Mouse (Mus musculus) neural tube, embryonic 15.5 days (tissue): Measurements from ENCODE around the gene Htr5b. TPM values are rescaled to one million over a fixed set of nuclear protein-coding genes. Genes with fewer than 3 reads are reported as not detected.

Source experiments
- ATAC-seq: fragments of 200-750 bp; cut with Nextera tagmentation; 2 replicates; pipeline ENCODE4 v1.8.0; 2017; ENCODE audit warnings: mild to moderate bottlenecking, moderate TSS enrichment, moderate library complexity; ENCODE audit not compliant: low FRiP score
- H3K27ac ChIP-seq: fragments of 300-500 bp; sonication (generic); replicated peaks from 2 replicates; pipeline ENCODE4 v1.5.1; 2015; ENCODE audit warnings: mild to moderate bottlenecking, inconsistent platforms
- H3K27me3 ChIP-seq: fragments of 300-500 bp; sonication (generic); replicated peaks from 2 replicates; pipeline ENCODE4 v1.6.1; 2015; ENCODE audit warnings: inconsistent platforms
- H3K36me3 ChIP-seq: fragments of 300-500 bp; sonication (generic); 2 replicates; pipeline ENCODE4 v1.6.1; 2015; ENCODE audit warnings: inconsistent platforms
- H3K4me1 ChIP-seq: fragments of 300-500 bp; sonication (generic); 2 replicates; pipeline ENCODE4 v1.6.1; 2015; ENCODE audit warnings: inconsistent platforms
- H3K4me2 ChIP-seq: fragments of 300-500 bp; sonication (generic); 2 replicates; pipeline ENCODE4 v1.6.1; 2015; ENCODE audit warnings: inconsistent platforms, mild to moderate bottlenecking, moderate library complexity
- H3K4me3 ChIP-seq: fragments of 300-500 bp; sonication (generic); replicated peaks from 2 replicates; pipeline ENCODE4 v1.5.1; 2015; ENCODE audit warnings: mild to moderate bottlenecking, inconsistent platforms
- H3K9ac ChIP-seq: fragments of 300-500 bp; sonication (generic); replicated peaks from 2 replicates; pipeline ENCODE4 v1.6.1; 2015; ENCODE audit warnings: mild to moderate bottlenecking, inconsistent platforms
- H3K9me3 ChIP-seq: fragments of 300-500 bp; sonication (generic); replicated peaks from 2 replicates; pipeline ENCODE4 v1.6.1; 2016; ENCODE audit warnings: inconsistent platforms
- WGBS: fragments of 180-500 bp; shearing (Covaris S2); methylation state at CpG from one replicate; pipeline ENCODE4 v1.1.7; 2015; ENCODE audit warnings: mixed read lengths; 5-methylcytosine and 5-hydroxymethylcytosine counted together
- polyA plus RNA-seq: library from polyadenylated mRNA; unstranded; fragments of >200 nt; fragmentation: Nextera tagmentation; extraction: Ambion mirVana; gene quantifications from 2 replicates; pipeline ENCODE4 v1.2.1, GENCODE M21; 2015

The Htr5b gene
- 1.1 and 1.4 TPM in 2 replicates for polyA plus RNA-seq

- no peaks in the 10 kb centered on the region for H3K36me3 ChIP-seq
- ATAC-seq, result peak; percentile 88
- H3K27ac ChIP-seq, result no peak within 1 kb of the TSS
- peak within 1 kb of the TSS; percentile 30; the same call in 1 of the 2 replicates for H3K9ac ChIP-seq
- H3K4me3 ChIP-seq, result peak within 1 kb of the TSS; percentile 39
- WGBS, result 6% methylated on average over 11 of the region's 11 CpGs
- H3K27me3 ChIP-seq, result peaks cover 35% of the 10 kb centered on the region
- no peaks in the 10 kb centered on the region for H3K9me3 ChIP-seq
- peak within 1 kb of the TSS; percentile 73 for H3K4me2 ChIP-seq
- H3K4me1 ChIP-seq, result peaks cover 16% of the 10 kb centered on the region
Observed at GRCm38 (mm10) chr1:121528399-121528720, at the start of gene Htr5b. Htr5b (minus strand) TSS chr1:121528465.

DNA sequence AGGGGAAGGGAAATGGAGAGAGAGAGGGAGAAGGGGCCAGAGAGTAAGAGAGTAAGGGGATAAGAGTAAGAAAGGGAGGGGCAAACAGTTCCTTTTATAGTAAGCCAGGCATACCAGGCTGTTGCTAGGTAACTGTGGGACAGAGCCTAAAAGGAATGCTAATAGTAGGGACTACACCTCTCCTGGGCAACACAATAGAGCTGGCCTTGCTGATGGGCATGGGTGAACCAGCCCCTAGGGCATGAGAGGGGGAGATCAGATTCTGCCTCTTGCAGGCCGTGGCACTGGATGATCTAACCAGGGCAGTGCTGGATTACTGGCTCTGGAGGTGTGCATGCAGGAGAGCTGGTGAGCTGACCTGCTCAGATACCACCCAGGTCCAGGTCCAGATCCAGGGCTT, 49.2 kb upstream of the Htr5b start:
- WGBS, result 25% methylated on average over 1 of the region's 1 CpGs
- Histone ChIP-seq H3K36me3 (no peaks in the 10 kb centered on the region), H3K4me3 (no peak overlapping the region), H3K4me2 (no peak overlapping the region), H3K27ac (no peak overlapping the region), H3K9me3 (no peaks in the 10 kb centered on the region), H3K4me1 (no peaks in the 10 kb centered on the region), H3K27me3 (no peaks in the 10 kb centered on the region), H3K9ac (no peak overlapping the region)
- no peak for ATAC-seq

DNA sequence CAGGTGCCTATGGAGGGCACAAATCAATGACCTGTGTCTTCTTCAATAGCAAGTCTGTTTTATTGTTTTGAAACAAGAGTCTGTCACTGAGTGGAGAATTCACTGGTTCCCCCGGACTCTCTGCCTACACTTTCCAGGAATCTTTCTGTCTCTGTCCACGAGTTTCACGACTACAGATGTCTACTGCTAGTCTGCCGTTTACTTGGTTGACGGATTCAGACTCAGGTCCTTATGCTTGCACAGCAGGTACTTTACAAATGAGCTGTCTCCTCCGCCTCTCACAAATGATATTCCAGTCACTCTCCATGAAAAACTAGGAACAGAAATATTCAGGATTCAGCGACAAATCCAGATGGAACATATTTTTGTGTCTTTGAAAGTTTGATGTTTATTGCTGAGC, 42.3 kb upstream of the Htr5b start:
- H3K9ac ChIP-seq, result no peak overlapping the region
- no peak overlapping the region for H3K4me3 ChIP-seq
- no peak overlapping the region for H3K4me2 ChIP-seq
- H3K27me3 ChIP-seq, result 0 out of 2 replicates have a peak, but pooled peaks cover 3% of the 10 kb centered on the region
- H3K4me1 ChIP-seq, result peaks cover 9% of the 10 kb centered on the region
- ATAC-seq, result no peak
- H3K36me3 ChIP-seq, result no peaks in the 10 kb centered on the region
- H3K27ac ChIP-seq, result no peak overlapping the region
- no peaks in the 10 kb centered on the region for H3K9me3 ChIP-seq
- 84% methylated on average over 7 of the region's 7 CpGs for WGBS

- peak; percentile 98 for ATAC-seq
- H3K4me1 ChIP-seq, result peaks cover 9% of the 10 kb centered on the region
Observed at GRCm38 (mm10) chr1:121567521-121568489, 39.5 kb upstream of the Htr5b start, which contains the start of gene Ddx18. Ddx18 (minus strand) TSS chr1:121567989.

GRCm38 (mm10) chr1:121557861-121558260, 29.6 kb upstream of the Htr5b start:
- Histone ChIP-seq H3K4me3 (no peak overlapping the region), H3K36me3 (peaks cover 91% of the 10 kb centered on the region), H3K27ac (no peak overlapping the region), H3K4me2 (no peak overlapping the region), H3K27me3 (no peaks in the 10 kb centered on the region), H3K9me3 (no peaks in the 10 kb centered on the region), H3K9ac (no peak overlapping the region), H3K4me1 (no peaks in the 10 kb centered on the region)
- WGBS, result 93% methylated on average over 5 of the region's 5 CpGs
- no peak for ATAC-seq

More at GRCm38 (mm10) chr1:121567521-121568489, 39.5 kb upstream of the Htr5b start, which contains the start of gene Ddx18:
- Histone ChIP-seq H3K9ac (peak within 1 kb of the TSS; percentile 67), H3K27ac (peak within 1 kb of the TSS; percentile 77), H3K4me3 (peak within 1 kb of the TSS; percentile 85), H3K4me2 (peak within 1 kb of the TSS; percentile 74), H3K36me3 (peaks cover 20% of the 10 kb centered on the region), H3K9me3 (no peaks in the 10 kb centered on the region), H3K27me3 (0 out of 2 replicates have a peak, but pooled peaks cover 3% of the 10 kb centered on the region)
- 7% methylated on average over 53 of the region's 53 CpGs for WGBS

DNA sequence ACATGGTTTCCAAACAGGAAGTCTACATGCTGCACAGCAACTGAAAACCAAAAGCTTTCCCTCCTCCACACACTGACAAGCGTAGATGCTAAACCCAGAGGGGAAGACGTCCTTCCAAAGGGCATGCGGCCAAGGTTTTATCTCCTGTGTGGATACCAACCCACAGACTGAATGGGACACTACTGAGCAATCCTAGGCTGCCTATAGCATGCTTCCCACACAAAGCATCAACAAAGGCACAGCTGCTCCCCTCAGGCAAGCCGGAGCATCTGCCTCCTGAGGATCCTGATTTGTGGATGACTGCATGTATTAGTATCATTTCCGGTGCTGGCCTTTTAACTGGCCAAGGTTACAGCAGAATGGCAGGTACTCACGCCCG, 23.2 kb upstream of the Htr5b start:
- no peak overlapping the region for H3K4me3 ChIP-seq
- 60% methylated on average over 7 of the region's 7 CpGs for WGBS
- peaks cover 58% of the 10 kb centered on the region for H3K36me3 ChIP-seq
- no peak overlapping the region for H3K4me2 ChIP-seq
- H3K4me1 ChIP-seq, result no peaks in the 10 kb centered on the region
- no peak overlapping the region for H3K9ac ChIP-seq
- H3K27ac ChIP-seq, result no peak overlapping the region
- ATAC-seq, result no peak
- no peaks in the 10 kb centered on the region for H3K9me3 ChIP-seq
- no peaks in the 10 kb centered on the region for H3K27me3 ChIP-seq

DNA sequence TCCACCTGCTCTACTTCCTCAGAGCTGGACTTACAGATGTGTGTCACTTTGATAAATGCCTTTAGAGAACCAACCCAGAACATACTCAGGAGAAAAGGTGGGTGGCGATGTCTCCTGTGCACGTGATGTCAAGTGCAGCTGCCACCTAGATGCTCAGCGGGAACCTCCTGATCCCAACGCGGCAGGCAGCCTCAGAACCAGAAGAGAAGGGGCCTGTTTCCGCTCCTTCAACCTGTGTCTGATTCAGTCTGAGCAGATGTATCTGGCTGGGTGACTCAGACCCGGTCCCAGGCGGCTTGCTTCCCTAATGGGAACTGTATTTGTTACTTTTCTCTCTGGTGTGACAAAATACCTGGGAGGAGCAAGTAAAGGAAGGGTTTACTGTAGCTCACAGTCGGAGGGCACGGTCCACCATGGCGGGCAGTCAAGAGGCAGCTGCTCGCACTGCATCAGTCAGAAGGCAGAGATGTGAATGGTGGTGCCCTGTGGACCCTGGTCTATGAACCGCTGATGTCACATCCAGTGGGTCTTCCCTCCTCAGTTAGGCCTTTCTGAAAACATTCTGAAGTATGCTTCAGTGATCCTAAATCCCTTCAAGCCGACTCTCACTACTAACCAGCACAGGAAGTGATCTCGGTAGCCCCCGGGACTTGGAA, 22.7 kb upstream of the Htr5b start:
- Histone ChIP-seq H3K4me2 (no peak overlapping the region), H3K27ac (no peak overlapping the region), H3K4me1 (no peaks in the 10 kb centered on the region), H3K36me3 (peaks cover 54% of the 10 kb centered on the region), H3K4me3 (no peak overlapping the region), H3K9ac (no peak overlapping the region), H3K27me3 (no peaks in the 10 kb centered on the region), H3K9me3 (no peaks in the 10 kb centered on the region)
- no peak for ATAC-seq
- 87% methylated on average over 16 of the region's 16 CpGs for WGBS

DNA sequence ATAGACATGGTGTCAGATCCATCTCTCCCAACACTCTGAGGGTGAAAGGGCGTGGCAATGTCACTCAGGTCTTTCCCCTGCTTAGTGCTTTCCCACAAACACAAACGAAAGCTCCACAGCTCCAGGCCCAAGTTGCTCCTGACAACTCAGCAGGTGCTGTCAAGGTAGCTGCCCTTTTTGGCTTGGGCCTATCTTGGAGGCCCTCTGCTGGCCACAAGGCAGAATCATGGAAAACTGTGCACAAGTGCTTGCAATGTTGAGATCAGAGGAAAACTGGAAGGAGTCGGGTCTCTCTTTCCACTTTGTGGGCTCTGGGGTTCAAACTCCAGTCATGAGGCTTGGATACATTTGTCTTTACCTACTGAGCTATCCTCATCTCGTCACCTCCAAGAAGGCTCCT, 21.2 kb upstream of the Htr5b start:
- H3K4me1 ChIP-seq, result no peaks in the 10 kb centered on the region
- 72% methylated on average over 4 of the region's 4 CpGs for WGBS
- H3K27ac ChIP-seq, result no peak overlapping the region
- H3K27me3 ChIP-seq, result no peaks in the 10 kb centered on the region
- no peak overlapping the region for H3K4me3 ChIP-seq
- H3K9ac ChIP-seq, result no peak overlapping the region
- no peak overlapping the region for H3K4me2 ChIP-seq
- peaks cover 39% of the 10 kb centered on the region for H3K36me3 ChIP-seq
- no peak for ATAC-seq
- H3K9me3 ChIP-seq, result no peaks in the 10 kb centered on the region

DNA sequence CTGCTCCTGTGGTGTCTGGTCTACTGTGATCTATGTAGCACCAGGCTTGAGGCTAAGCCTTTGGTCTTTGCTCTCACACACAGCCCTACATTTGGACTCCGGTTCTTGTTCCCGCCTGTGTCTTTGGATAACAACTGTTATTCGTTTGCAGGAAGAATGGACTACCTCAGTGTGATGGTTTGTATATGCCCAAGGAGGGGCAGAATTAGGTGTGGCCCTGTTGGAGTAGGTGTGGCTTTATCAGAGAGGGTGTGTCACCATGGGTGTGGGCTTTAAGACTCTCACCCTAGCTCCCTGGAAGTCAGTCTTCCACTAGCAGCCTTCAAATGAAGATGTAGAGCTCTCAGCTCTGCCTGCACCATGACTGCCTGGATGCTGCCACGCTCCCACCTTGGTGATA, 20.4 kb upstream of the Htr5b start:
- no peak overlapping the region for H3K4me3 ChIP-seq
- 94% methylated on average over 4 of the region's 4 CpGs for WGBS
- H3K4me1 ChIP-seq, result no peaks in the 10 kb centered on the region
- H3K27ac ChIP-seq, result no peak overlapping the region
- ATAC-seq, result no peak
- no peaks in the 10 kb centered on the region for H3K9me3 ChIP-seq
- peaks cover 34% of the 10 kb centered on the region for H3K36me3 ChIP-seq
- no peak overlapping the region for H3K9ac ChIP-seq
- H3K4me2 ChIP-seq, result no peak overlapping the region
- H3K27me3 ChIP-seq, result no peaks in the 10 kb centered on the region

DNA sequence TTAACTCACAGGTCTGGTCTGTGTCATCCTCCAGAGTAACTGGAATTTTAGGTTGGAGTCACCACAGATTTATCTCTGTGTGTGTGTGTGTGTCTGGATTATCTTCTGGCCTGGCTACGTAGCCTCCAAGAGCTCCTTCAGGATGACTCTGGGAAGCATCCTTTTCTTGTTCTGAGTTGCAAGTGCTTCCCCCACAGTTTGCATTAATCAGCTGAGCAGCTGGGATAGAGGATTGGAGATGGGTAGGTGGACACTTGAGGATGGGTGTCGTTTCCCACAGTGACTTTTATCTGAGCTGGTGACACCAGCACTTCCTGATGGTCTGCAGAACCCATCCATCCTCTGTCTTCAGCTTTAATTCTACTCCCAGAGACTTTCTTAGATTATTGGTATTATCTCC, 18.6 kb upstream of the Htr5b start:
- H3K9ac ChIP-seq, result no peak overlapping the region
- H3K4me3 ChIP-seq, result no peak overlapping the region
- WGBS, result 84% methylated on average over 2 of the region's 2 CpGs
- peaks cover 21% of the 10 kb centered on the region; the same call in 1 of the 2 replicates for H3K36me3 ChIP-seq
- no peak overlapping the region for H3K4me2 ChIP-seq
- H3K9me3 ChIP-seq, result no peaks in the 10 kb centered on the region
- no peaks in the 10 kb centered on the region for H3K4me1 ChIP-seq
- H3K27ac ChIP-seq, result no peak overlapping the region
- no peak for ATAC-seq
- no peaks in the 10 kb centered on the region for H3K27me3 ChIP-seq

DNA sequence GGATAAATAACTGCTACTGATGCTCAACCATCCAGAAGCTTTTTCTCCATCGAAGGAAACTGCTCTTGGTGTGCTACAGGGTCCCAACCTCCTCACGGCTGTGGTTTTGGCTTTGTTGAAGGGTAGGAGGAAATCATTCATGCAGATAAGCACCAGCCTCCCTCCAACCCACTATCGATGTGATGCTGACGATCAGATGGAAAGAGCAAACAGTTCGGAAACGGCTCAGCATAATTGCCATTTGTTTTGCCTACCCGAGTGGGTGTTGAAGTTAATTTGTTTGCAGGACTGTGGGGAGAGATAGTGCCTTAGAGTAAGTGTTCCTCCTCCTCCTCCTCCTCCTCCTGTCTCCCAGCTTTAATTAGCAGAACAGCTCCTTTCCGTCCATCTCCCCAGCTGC, 12.1 kb upstream of the Htr5b start:
- WGBS, result 76% methylated on average over 8 of the region's 8 CpGs

GRCm38 (mm10) chr1:121531439-121531838, 3.2 kb upstream of the Htr5b start:
- H3K27ac ChIP-seq, result no peak overlapping the region
- WGBS, result 71% methylated on average over 7 of the region's 7 CpGs
- peaks cover 31% of the 10 kb centered on the region for H3K27me3 ChIP-seq
- H3K9me3 ChIP-seq, result no peaks in the 10 kb centered on the region
- H3K36me3 ChIP-seq, result no peaks in the 10 kb centered on the region
- no peak overlapping the region for H3K9ac ChIP-seq
- H3K4me1 ChIP-seq, result peaks cover 16% of the 10 kb centered on the region
- no peak for ATAC-seq
- H3K4me2 ChIP-seq, result no peak overlapping the region
- no peak overlapping the region for H3K4me3 ChIP-seq

More for the DNA sequence above, 12.1 kb upstream of the Htr5b start:
- H3K4me3 ChIP-seq, result no peak overlapping the region
- no peak overlapping the region for H3K9ac ChIP-seq
- H3K9me3 ChIP-seq, result no peaks in the 10 kb centered on the region
- no peak for ATAC-seq
- H3K4me2 ChIP-seq, result no peak overlapping the region
- no peak overlapping the region for H3K27ac ChIP-seq
- no peaks in the 10 kb centered on the region for H3K36me3 ChIP-seq
- no peaks in the 10 kb centered on the region for H3K4me1 ChIP-seq
- no peaks in the 10 kb centered on the region for H3K27me3 ChIP-seq
